Mouse (Mus musculus) natural killer cell, adult 2 months (primary cell): ENCODE results near the gene Noc4l.

Experiments
- DNase-seq, 2 experiments: peaks; one replicate each; pipeline ENCODE4 v3.0.0; 2022; ENCODE audit warnings: low spot score in 2 of 2

Noc4l gene

GRCm38 (mm10) chr5:110609425-110609824, 43.8 kb downstream of the Noc4l start:
- no peak for DNase-seq

DNA sequence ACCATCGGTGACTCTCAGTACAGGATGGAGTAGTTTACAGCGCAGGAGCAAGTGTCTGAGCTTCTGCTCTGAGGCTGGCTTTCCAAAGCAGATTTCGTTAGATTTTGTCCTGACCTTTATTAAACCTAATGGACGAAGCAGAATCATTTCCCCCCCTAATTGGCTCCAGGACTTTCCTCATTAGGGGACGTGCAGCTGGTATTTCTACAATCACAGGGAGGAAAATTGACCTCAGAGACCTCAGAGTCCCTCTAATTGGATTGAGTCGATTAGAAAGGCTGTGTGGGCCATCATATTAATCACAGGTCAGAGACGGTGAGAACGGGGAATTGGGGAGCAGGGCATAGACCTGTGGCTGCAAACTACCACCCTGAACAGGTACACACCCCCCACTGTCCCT, 44.3 kb downstream of the Noc4l start:
- no peak for DNase-seq

DNA sequence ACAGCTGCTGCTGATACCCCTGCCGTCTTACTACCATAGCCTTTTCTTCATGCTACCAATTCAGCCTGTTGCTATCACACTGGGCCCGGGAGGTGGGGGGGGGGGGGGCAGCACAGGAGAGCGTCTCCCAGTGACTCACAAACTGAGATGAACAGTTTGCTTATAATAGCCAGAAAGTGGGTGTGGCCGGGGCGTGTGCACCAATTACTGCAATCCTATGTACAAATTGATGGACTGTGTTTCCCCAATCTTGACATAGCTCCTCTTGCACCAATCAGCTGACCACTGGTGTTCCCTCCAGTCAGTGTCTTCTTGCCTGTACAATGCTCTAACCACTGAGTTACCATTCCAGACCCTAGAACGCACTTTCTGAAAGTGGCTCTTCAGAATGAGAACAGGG, 44.9 kb downstream of the Noc4l start:
- no peak for DNase-seq

DNA sequence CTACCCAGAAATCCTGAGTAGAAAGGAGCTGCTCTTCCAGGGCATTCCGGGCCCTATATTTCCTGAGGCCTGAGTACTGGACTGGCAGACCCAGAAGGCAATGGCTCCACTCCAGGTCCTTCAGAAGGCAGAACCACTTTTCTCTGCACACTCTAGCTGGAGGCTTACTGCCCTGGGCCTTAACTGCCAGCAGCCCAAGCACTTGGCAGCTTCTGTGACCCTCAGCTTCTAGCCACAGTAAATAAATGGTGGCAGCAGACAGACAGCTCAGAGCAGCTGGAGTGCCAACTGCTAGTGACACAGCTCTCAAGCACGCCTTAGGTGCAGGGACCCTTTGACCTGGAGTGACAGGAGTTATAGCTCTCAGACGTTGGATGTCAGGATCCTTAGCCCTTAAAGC, 45.5 kb downstream of the Noc4l start:
- DNase-seq = no peak

DNA sequence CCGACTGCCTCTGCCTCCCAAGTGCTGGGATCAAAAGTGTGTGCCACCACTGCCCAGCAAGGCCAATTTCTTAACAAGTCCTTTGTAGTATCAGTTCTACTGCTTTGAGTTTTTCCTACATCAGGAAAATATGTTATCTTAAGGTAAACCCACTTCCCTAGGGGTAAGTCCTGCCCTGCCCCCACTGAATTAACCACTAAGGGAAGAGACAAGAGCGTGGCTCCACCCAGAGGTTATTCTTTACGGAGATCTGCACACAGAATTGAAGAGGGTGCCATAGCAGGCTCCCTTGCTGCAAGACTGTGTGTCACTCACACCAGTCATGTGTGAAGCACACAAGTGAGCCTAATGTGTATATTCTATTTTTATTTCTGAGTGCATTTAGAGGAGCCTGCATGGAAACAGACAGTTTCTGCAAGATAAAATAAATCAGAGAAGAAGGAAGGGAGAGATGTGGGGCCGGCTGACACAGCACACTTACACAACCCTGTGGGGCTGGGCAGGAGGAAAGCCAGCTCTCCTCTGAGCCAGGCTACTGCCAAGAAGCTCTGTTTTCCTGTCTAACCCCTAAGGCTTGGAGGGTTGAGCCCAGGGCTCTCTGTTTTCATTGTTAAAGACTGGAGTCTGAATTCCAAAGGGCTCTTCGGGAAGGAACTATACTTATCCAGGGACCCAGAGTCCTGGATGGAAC, 47.5 kb downstream of the Noc4l start:
- no peak for DNase-seq

GRCm38 (mm10) chr5:110604311-110604710, 48.9 kb downstream of the Noc4l start:
- DNase-seq = no peak

- DNase-seq = no peak
Observed at GRCm38 (mm10) chr5:110603016-110603685, 50.1 kb downstream of the Noc4l start.
